Mouse (Mus musculus) mouse trophoblast stem cell (cell line): Measurements from ENCODE around the gene Zfp36.

Experiments used
- in situ Hi-C, 2 experiments: fragments of 300-500 bp; cut with MseI, MboI; formaldehyde crosslinking; loops; 2 replicates in 1 of 2; 3 replicates in 1 of 2; pipeline ENCODE4 v1.15.1; 2025

Zfp36 gene

GRCm38 (mm10) chr7:28368276-28368920 lies 11.7 kb downstream of the Zfp36 start:
- in situ Hi-C loops: no loop called here

- in situ Hi-C loops: no loop called here
Measured at GRCm38 (mm10) chr7:28367663-28368275, 12.3 kb downstream of the Zfp36 start.

- in situ Hi-C loops: no loop called here
Measured at GRCm38 (mm10) chr7:28362441-28363060, 17.5 kb downstream of the Zfp36 start.

- in situ Hi-C loops: no loop called here
Measured at GRCm38 (mm10) chr7:28361647-28362341, 18.3 kb downstream of the Zfp36 start.

GRCm38 (mm10) chr7:28360291-28360690 lies 19.8 kb downstream of the Zfp36 start:
- in situ Hi-C loops: no loop called here

- in situ Hi-C loops: no loop called here
Measured at GRCm38 (mm10) chr7:28359854-28360253, 20.2 kb downstream of the Zfp36 start.

DNA sequence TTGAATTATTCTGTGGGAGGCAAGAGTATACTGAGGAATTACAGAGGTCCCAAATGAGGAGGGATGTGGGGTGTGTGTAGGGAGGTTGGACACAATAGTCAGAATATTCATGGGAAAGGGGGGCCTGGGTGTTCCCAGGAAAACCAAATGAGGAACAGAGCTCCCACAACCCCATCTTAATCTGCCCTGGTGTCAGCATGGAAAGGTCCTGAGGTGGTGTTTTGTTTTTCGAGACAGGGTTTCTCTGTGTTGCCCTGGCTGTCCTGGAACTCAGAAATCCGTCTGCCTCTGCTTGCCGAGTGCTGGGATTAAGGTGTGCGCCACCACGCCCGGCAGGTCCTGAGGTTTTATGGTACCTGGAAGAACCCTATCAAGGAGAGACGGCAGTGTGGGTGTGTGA lies 21.6 kb downstream of the Zfp36 start:
- in situ Hi-C loops: no loop called here

GRCm38 (mm10) chr7:28357984-28358383 lies 22.1 kb downstream of the Zfp36 start:
- in situ Hi-C loops: no loop called here

GRCm38 (mm10) chr7:28356981-28357380 lies 23.1 kb downstream of the Zfp36 start:
- in situ Hi-C loops: no loop called here

- in situ Hi-C loops: no loop called here
Measured at GRCm38 (mm10) chr7:28355221-28355620, 24.8 kb downstream of the Zfp36 start.

DNA sequence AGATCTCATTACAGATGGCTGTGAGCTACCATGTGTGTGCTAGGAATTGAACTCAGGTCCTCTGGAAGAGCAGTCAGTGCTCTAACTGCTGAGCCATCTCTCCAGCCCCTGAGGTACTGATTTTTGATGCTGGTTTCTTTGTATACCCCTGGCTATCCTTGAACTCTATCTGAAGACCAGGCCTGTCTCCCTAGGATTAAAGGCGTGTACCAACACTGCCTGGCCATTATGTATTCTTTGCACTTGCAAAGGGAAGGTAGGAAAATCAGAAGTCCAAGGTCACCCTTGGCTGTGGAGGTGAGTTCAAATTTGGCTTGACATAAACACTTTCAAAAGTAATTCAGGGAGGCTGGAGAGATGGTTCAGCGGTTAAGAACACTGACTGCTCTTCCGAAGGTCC lies 25.5 kb downstream of the Zfp36 start:
- in situ Hi-C loops: no loop called here

GRCm38 (mm10) chr7:28354113-28354581 lies 25.9 kb downstream of the Zfp36 start:
- in situ Hi-C loops: no loop called here

DNA sequence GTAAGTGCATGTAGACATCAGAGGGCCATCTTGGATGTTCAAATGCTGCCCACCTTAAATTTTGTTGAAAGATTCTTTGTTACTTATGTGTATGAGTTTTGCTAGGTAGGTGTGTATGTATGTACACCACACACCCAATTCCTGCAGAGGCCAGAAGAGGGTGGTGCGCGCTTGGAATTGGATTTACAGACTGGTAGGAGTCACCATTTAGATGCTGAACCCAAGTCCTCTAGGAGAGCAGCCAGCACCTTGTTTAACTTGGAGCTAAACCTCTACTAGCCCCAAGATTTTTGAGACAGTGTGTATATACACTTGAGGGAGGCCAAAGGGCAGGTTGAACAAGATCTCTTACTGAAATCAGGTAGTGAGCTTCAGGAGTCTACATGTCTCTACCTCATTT lies 26.8 kb downstream of the Zfp36 start:
- in situ Hi-C loops: no loop called here

- in situ Hi-C loops: no loop called here
Measured at GRCm38 (mm10) chr7:28351676-28352191, 28.3 kb downstream of the Zfp36 start.

DNA sequence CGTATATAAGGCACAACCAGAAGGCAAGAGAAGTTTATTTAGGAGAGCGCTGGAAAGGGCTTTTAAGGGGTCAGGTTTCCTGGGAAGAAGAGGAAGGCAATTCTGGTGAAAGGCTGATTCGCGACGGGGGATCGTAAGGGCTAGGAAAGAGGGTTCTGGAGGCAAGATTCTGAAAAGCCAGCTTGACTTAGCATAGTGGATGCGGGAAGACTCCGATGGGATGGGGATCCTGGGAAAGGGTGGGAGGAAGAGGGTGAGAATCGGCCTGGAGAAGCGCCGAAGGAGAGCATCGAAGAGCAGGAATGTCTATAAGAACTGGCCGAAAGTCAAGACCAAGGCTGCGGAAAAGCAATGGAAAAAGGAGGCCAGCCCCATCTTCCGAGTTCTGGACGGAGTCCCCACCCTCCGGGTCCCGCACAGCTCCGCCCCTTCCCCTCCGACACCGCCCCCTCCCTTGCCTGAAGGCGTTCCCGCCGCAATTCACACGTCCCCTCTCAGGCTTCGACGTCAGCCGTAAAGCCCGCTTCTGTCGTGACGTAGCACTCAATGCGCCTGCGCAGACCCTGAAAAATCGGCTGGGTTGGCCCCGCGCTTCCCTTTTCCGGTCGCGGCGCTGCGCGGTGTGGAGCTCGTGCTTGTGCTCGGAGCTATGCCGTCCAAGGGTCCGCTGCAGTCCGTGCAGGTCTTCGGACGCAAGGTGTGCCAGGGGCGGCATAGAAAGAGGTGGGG lies 29.7 kb downstream of the Zfp36 start, which contains the start of gene Rps16:
Gene Rps16 (plus strand): TSS at position 498 of the 729 bp plus-strand sequence.
- in situ Hi-C loops: no loop called here

GRCm38 (mm10) chr7:28348601-28349000 lies 31.5 kb downstream of the Zfp36 start:
- in situ Hi-C loops: no loop called here

DNA sequence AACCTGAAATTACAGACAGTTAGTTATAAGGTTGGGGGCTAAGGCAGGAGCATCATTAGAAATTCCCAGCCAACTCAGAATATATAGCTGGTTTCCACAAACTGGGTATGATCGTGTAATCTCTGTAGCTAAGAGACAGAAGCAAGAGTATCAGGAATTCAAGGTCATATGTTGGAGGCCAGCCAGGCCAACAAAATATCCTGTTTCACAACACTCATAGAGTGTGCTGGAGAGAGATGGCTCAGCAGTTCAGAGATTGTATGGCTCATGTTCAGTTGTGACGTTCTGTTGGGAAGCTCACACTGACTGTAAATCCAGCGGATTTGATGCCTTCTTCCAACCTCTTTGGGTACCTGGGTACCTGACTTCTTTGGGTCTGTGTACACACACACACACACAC lies 32.3 kb downstream of the Zfp36 start:
- in situ Hi-C loops: no loop called here

GRCm38 (mm10) chr7:28344637-28345036 lies 35.4 kb downstream of the Zfp36 start:
- in situ Hi-C loops: no loop called here

DNA sequence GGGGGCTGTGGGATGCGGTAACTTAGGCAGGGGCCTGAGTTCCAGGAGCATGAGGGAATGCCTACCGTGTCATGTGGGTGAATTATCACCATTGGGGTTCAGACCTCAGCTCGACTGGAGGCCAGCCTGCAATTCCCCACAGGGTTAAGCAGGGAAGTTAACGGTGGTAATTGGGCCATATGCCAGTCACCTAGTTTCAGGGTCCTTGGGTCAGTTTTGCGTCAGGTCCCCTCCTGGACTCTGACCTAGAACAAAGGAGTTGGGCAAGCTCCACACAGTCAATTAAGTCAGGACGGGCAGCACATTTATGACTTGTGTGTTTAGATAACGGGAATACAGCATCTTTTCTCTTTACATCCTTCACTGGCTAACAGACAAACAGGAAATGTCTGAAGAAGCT lies 38.7 kb downstream of the Zfp36 start:
- in situ Hi-C loops: no loop called here

DNA sequence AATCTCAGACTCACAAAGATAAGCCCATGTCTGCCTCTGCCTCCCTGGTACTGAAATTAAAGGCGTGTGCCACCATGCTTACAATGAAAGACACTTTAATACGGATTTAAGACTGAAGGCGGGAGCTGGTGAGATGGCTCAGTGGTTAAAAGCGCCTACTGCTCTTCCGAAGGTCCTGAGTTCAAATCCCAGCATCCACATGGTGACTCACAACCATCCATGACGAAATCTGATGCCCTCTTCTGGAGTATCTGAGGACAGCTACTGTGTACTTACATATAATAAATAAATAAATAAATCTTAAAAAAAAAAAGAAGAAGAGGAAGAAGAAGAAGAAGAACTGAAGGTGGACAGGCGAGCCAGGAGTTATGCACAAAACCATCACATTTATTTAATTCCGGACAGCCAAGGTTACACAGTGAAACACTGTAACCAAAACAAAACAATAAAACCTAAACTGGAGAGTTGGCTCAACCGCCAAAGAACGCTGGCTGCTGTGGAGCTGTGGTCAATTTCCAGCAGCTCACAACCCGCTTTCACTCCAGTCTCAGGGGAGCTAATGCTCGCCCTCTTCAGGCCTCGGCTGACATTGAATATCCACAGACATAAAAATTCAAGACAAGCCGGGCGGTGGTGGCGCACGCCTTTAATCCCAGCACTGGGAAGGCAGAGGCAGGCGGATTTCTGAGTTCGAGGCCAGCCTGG lies 40.7 kb downstream of the Zfp36 start:
- in situ Hi-C loops: no loop called here
